Mouse (Mus musculus) cerebellum, postnatal 10 days (tissue): ENCODE measurements around the gene Tcf12.
A peak's percentile ranks its signal among the peaks of the same experiment; 100 is the strongest.

Experiments
- DNase-seq, 2 experiments: peaks; one replicate each; pipeline ENCODE4 v3.0.0; 2021; ENCODE audit warnings: mixed read lengths in 2 of 2

Gene Tcf12

DNA sequence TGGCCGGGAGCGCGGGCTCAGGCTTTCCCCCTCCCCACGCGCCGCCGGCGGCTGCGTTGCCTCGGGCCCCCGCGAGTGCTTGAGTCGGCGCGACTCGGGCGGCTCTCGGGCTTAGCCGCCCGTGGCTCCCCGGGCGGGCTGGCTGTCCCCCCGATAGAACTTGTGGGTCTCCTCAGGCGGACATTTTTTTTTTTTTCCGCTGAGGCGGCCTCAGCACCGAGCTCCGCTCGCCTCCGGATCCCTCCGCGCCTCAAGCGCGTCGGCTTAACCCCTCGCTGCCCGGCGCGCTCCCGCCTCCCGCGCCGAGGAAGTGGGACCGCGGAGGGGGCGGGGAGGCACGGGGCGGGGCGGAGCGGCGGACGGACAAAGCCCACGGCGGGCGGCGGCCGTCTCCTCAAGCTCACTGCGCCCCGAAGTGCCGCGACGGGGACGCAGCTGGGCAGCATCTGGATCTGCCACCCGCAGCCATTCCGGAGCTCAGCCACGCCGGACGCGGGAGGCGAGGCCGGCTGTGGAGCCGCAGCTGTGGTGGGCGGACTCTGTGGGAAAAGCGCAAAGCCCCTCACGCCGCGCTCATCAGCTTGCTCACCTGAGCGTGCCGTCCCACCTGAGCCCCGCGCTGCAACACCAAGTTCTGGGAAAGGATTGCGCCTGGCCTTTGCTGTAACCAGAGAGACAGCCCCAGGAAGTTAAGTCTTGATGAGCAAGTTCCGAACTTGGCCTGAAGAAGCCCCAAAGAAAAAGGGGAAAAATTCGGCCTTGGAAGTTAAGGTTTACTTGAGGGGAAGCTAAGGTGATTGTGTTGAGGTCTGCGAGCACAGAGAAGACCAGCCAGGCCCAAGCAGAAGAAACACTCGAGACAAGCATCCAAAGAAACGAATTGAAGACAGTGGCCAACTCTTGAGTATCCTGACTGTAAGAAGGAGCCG, at the start of gene Tcf12:
Gene Tcf12, minus strand, starts transcription at position 250 of the 929 bp plus-strand sequence.
- DNase-seq: peak; percentile 90 to 94

DNA sequence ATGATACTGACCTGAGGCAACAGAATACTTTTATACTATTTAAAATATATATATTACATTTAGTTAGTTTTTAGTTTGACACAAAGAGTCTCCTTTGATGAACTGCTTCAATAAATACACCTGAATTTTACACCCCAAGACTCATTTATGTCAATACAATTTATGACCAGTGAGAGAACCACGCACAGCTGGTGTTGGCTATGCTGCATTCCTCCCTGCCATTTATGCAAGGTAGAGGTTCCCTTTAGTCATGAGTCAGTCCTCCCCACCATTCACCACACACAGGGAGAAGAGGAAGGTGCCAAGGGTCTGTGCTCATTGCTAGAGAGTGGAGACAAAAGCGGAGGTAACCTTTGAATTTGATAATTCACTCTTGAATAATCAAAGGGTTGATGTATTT, 46.7 kb upstream of the Tcf12 start:
- no peak for DNase-seq

DNA sequence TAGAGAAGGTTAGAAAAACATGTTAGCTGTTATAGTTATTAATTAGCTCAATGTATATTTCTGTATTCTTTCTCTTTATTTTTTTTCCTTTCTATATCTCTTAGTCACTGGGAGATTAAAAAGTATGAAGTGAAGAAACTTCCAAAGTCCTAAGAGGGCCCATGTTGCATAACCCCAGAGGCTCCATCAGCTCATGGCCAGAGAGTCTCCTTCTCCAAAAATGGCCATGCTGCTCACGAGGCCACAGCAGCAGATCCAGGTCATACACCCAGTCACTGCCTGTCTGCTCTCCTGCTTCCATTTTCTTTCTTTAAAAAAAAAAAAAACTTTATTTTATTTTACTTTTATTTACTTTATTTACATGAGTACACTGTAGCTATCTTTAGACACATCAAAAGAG, 45.4 kb upstream of the Tcf12 start:
- DNase-seq: no peak

DNA sequence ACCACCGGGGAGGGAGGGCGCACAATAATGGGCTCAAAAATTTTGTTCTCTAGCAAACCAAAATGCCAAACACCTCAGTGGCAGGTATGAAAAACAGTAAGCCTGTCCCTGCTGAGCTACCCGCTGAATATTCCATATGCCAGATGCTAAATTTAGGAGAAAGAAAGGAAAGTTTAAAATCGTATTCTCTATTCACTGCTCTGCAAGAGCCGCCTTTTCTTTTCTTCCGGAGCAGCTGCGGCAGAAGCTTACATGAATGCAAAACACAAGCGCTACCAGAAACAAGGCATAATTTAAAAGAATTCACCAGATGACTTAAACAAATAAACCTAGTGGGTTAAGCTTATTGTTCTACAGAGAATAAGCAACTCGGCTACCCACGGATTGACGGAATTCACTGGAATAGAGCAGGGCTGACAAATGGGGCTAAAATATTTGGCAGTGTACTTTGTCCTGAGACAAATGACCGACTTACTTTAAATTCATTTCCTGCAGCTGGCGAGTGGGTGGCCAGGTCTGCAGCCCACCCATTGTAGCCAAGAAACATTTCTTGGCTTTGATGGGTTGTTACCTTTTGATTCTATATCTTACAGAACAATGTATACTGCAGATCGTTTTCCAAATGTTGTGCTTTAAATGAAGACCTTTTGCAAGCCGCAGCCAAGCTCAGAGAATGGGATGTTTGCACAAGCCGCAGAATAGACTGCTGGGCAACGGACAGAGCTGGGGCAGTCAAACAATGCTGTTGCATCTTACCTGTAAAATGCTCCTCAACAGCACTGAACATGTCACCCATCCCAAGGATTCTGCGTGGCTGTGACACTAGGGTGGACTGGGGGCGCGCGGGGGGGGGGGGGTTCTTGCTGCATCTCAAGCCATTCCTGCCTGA, 43.8 kb upstream of the Tcf12 start:
- DNase-seq: peak in 1 of 2 experiments; percentile 17

DNA sequence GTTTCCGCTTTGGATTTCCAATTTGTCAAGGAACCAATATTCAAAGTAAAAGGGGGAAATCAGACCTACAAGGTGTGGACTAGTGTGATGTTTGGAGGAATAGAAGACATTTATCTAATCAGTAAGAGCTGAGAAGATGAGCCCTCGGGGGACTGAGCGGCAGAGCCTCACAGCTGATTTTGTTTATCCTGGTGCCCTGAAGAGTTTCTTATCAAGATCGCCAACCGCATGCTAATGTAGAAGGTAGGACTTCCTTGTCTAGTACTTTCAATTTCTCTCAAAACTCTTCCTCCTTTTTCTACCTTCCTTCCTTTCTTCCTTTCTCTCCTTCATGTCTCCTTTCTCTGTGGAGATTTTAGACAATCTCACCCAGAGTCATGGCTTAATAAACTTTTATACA, 32.5 kb upstream of the Tcf12 start:
- DNase-seq: no peak

DNA sequence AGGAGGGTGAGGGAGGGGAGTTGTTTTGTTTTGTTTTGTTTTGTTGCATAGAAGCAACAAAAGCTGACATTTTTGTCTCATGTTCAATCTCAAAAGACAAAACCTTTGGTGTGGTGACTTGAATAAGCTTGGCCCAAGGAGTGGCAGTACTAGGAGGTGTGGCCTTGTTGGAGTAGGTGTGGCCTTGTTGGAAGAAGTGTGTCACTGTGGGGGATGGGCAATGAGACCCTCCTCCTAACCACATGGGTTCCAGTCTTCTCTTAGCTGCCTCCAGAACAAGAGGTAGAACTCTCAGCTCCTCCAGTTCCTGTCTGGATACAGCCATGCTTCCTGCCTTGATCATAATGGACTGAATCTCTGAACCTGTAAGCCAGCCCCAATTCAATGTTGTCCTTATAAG, 26.2 kb upstream of the Tcf12 start:
- DNase-seq: no peak

DNA sequence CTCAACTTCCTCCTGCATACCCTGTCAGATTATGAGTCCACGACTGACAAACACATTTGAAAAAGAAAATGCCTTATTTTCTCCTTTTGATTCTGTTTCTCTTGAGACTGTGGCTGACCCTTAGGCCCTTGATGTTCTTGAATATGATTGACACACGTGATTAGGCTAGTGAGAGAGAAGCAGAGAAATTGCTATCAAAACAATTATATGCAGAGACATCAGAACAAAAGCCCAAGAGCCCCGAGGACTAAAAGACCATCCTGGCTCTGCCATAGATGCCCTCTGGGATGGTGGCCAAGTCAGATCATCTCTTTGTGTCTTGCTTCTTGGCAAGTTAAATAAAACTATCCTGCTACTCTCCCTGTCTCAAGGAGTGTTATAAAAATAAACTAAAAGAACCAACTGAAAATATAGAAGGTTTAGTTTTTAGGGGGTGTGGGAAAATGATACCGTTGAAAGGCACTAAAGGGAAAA, 22.1 kb upstream of the Tcf12 start:
- peak; percentile 56 to 64 for DNase-seq

DNA sequence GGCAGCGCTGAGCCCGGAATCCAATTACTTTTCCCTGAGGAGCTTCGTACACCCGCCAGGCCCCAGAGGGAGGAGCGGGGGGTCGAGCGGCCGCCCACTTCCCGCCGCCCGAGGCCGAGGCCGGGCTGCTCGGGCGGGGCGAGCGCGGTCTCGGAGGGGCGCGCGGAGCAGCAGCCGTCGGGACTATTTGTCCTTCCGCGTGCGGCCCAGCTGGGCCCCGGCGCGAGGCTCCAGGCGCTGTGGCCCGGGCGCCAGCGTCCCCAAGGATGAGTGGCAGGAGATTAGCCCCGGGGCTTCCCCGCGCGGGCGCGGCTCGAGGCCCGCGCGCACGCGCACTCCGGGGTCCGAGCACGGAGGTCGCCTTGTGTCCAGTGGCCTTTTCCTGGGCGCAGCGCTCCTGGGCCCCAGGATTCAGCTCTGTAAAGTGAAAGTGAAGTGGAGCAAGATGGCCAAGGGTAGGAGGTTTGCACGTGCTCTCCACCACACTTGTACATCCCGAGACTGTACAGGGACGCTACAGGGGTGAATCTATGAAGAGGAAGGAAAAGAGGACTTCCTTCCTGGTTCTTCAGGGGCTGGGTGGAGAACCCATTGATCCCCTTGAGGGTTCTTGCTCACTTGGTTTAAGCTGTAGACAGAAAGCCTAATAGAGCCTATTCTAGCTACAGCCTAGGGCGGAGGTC, 21.6 kb upstream of the Tcf12 start:
- DNase-seq: peak; percentile 91 to 93

DNA sequence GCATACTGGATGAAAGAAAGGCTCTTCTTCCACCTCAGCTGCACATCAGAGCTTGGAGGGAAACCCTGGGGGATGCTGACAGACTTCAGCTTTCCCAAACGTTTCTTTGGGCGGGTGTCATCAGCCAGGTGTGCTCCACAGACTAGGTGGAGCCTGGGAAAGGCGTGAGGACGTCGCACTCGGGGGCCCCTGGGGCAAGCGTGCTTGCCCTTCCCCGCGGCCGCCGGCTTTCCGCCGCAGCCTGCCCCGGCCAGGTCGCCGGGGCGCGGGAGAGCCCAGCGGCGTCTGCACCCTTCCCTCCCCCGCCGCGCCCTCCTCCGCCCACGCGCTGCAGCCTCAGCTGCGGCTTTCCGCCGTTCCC, 21.0 kb upstream of the Tcf12 start:
- no peak for DNase-seq

DNA sequence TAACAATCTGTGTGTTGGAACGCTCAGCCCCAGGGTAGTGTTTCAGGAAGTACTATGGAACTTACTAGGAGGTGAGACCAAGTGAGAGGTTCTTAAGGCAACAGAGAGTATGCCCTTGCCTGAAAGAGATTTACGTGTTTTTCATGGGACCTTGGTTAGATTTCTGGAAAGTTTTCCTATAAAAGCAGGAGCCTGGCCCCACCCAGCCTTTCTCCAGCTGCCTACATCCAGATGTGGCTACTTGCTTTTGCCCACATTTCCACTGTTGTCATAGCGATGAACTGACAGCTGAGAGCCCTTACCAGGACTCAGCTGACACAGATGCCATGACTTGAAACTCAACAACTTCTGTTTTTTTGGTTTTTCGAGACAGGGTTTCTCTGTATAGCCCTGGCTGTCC, 18.2 kb upstream of the Tcf12 start:
- DNase-seq: no peak

DNA sequence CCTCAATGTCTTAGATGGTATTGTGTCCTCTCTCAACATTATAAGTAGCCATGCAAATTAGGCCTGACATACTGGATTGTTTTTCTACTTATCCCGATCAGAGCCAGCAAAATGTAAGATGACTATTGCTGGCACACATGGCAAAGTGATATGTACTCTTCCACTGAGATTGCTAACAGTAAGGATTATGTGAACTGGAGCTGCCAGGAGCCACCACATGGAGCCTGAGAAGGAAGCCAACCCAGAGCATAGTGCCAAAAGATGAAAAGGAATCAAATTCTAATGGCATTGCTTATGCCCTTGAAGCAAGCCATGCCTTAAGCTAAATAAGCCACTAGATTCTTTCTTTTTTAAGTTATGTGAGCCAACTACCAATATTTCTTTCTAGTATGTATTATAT, 13.8 kb upstream of the Tcf12 start:
- peak; percentile 79 to 85 for DNase-seq

DNA sequence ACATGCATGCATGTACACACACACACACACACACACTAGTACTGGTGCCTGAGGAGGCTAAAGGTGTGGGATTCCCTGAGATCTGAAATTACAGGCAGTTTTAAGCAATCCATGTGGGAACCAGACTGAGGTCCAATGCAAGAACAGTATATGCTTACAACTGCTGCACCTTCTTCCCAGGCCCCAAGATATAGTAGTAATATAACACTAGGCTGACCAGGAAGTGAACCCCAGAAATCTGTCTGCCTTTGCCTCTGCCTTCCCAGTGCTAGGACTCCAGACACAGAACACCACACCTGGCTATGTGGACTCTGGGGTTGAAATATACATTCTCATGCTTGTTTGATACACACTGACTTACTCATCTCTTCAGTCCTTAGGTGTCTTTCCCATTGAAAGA, 6.8 kb upstream of the Tcf12 start:
- no peak for DNase-seq

DNA sequence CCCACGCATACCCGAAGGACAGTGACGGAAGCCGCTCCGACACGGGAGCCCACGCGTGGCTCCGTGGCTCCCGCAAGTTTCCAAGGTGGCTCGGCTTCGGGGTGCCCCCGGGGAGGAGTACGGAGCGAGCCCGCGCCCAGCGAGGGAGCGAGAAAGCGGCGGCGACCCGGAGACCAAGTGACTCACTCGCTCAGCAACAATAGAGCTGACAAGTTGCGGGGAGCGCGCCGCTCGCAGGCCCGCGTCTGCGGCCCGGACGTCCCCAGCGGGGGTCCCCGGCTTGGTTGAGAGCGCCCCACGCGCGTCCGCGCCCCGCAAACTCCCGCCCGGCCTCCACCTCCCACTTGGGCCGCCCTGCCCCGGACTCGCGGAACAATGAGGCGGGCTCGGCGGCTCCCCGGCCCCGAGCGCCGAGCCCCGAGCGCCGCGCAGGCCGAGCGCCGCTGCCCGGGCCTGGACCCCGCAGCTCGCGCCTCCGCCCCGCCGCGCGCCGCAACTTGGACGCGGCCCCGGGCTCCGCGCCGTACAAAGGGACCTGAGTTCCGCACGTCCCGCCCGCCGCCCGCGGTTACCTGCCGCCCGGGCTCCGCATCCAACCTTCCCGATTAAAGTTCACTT, 558 bp downstream of the Tcf12 start:
- DNase-seq: peak; percentile 85 to 86

DNA sequence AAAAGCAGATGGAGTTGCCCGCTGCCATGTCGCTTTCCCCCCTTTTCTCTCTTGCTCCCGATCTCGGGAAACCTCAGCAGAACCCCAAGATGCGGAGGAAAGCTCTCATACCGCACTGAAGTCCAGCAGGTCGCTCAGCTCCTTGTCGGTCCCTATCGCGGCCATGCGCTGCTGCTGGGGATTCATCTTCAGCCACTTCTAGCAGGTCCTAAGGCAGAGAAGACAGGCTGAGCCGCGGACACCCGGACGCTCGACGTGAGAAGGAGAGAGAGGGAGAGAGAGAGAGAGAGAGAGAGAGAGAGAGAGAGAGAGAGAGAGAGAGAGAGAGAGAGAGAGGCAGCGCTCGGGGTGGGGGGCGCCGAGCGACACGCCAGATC, 1.1 kb downstream of the Tcf12 start:
- DNase-seq: peak in 1 of 2 experiments; percentile 64

DNA sequence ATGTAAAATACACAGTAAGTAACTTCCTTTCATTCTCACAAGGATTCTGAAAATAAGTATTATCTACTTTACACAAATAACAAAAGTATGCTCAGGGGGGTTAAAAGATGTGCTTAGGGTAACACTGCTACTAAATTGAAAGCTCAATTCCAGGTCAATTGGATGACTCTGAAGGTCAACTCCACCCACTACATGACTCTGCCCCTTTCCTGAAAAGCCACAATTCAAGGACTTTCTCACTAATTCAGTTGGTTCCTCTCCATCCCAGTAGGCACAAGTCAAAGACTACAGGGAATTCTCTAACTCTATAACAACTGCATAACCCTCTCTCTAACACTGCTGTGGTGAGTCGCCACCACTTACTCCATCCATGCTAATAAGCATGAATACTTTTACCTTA, 8.2 kb downstream of the Tcf12 start:
- no peak for DNase-seq

DNA sequence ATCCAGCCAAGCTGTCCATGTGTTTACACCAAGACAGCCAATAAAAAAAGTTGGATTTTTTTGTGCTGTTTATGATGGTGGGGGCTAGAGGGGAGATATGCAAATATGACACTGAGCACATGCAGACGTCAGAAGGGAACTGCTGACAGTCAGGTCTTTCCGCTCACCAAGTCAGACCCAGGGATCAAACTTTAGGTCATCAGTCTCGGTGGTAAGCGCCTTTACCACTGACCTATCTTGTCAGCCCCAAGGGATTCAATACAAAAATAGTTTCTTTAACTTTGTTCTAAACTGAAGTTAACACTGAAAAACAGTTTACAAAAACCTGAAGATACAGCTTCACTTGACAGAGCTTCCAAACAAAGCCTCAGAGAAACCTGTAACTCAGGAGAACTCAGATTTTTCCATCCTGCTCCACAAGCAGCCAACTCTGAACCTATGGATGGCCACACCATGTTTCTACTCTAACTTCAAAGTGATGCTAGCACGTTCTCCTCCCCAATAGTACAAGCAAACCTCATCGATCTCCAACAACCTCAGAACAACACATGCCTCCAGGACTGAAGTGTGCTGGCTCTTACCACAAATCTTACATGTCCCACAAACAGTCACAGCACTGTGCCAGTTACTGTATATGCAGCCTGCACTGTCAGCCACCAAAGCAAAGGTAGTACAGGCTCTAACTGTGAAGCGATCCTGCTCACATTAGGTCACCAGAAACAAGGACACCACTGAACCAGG, 11.6 kb downstream of the Tcf12 start:
- DNase-seq: no peak

DNA sequence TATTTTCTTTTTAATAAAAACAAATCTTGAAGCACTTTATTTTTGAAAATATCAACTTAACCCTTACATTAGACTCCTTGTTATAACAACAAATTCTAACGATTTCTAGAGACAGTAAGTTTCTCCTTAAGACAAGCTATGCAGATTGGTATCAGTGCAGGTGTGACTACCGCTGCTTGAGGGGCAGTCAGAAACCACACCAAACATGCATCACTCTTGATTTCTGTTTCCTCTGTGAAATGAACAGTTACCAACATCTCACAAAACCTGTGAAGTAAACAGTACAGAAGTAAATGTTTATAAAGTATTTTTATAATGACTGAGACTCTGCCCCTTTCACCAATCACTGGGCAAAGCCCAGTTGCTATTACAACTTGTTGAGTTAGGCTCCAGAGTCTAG, 13.6 kb downstream of the Tcf12 start:
- no peak for DNase-seq

DNA sequence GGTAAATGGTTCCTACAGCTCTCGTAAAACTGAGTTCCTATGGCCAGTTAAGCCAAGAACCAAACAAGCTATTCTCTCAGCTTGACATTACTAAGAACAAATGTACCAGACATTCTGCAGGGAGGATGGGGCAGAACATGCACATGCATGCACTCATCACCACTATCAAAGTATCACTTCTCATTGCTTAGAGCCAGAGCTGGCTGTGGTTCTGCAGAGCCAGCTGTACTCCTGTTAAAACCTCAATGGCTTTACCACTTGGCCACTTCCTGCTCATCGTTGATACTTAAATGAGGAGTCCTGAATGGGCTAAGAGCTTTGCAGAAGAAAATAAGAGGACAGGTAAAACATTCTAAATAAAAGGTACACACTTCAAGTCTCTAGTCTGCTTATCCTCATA, 14.6 kb downstream of the Tcf12 start:
- no peak for DNase-seq

DNA sequence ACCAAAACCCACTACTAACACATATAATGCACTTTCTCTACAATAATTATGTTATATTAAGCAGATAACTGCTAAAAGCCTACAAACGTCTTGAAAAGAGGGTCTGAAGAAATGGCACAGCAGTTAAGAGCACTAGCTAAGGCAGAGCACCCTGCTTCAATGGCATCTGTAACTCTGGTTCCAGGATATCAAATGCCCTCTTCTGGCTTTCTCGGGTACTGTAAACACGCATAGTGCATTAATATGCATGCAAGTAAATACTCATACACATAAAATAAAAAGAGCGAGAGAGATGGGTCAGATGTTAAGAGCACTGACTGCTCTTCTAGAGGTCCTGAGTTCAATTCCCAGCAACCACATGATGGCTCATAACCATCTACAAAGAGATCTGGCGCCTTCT, 17.0 kb downstream of the Tcf12 start:
- peak; percentile 12 to 16 for DNase-seq

DNA sequence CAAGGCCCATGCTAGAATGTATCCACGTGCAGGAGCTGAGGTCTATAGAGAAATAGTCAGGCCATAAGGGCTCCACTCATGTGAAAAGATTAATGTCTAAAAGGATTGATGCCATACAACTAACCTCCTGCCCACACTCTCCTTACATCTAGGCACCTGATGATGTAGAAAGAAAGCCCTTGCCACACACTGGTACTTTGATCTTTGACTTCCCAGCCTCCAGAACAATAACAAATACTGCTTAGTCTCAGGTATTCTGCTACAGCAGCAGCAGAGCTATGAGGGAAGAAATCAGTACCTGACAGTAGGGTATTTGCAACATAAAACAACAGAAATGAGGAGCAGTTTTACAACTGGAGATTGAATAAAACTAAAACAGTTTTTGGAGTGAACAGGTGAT, 19.5 kb downstream of the Tcf12 start:
- DNase-seq: no peak

DNA sequence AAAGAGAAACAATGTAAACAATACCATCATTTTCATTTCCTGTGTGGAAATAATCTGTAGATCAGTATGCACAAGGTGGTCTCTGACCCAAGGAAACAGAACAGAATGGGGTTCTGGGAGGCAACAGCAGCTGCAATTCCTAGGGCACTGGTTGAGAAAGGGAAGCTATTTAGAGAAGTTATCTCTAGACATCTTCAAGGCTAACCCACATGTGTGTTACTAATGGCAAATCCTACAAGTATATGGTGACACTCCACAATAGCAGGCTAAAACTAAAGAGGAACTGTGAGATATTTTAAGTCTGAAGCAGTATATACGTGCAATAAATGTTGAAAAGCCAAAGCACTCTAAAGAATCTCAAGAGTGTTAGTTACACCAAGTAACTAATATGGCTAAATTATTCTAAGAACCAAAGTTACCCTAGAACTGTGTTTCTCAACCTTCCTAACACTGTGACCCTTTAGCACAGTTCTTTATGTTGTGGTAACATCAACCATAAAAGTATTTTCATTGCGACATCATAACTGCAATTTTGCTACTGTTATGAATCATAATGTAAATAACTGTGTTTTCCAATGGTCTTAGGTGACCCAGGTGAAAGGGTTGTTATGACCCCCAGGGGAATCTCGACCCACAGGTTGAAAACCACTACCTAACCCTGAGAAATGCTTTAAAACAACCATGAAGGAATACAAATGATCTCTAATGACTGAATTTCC, 22.6 kb downstream of the Tcf12 start:
- DNase-seq: no peak
